Mouse (Mus musculus) mouse trophoblast stem cell (cell line): Measurements from ENCODE around the gene Gabre.

ENCODE experiments used
- in situ Hi-C, 2 experiments: fragments of 300-500 bp; cut with MseI, MboI; formaldehyde crosslinking; loops; 2 replicates in 1 of 2; 3 replicates in 1 of 2; pipeline ENCODE4 v1.15.1; 2025

Gene Gabre

DNA sequence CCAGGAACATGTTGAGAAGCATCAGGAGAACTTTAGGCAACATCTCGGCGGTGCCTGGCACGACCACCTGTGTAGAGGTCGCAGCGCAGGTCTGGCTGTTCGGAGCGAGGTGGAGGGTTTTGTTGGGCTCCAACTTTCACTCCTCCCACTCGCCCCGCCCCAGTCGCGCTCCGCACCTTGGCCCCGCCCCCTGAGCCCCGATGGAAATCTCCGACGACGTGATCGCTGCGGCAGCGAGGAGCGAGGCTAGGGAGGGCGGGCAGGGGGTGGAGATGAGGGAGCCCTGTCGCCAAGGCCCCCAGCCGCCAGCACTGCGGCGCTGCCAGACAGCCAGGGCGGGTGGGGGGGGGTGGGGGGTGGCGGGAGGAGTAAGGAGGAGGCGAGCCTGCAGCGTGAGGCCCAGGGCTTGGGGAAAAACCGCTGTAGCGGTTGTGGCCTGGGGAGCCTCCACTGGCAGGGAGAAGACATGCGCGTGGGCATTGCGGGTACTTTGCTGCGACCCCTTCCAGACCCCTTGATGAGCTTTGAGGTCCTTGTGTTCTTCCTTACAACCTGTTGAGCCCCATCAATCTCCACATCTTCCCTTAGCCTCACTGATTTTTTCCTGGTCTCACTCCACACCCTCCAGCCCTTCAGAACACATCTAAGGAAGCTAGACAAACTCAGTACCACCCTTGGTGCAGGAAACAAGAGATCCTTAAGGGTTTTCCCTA lies at the start of gene Gabre:
TSS of gene Gabre (minus strand) at position 145 of the 713 bp plus-strand sequence.
- in situ Hi-C loops, result no loop called here

DNA sequence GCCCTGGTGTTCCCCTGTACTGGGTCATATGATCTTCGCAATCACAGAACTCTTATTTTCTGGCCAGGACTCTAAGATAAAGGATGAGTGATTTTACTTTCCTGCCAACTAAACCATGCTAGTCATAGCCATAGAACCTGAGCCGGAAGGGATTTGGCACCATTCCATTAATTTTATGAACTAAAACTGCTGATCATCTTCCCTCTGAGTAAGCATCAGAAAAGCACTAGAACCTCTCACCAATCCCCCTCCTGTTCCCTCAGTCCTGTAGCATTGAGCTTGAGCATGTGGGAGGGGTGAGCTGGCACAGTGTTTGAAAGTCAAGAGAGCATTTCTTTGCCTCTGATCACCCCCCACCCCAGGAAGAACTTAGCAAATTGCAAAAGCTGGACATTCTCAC lies 23.2 kb upstream of the Gabre start:
- in situ Hi-C loops, result no loop called here

DNA sequence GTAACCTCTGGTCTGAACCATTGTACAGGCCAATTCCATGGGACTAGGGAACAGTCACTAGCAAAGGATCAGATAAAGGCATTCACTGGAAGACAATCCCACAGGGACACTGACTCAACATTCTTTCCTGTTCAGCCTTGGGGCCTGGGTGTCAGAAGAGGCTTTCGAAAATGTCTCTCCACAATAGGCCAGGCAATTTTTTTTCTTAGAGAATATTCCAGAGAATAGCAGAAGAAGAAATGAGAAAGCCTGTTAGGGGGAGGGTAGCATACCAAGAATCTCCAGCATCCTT lies 715 bp upstream of the Gabre start:
- in situ Hi-C loops, result no loop called here

DNA sequence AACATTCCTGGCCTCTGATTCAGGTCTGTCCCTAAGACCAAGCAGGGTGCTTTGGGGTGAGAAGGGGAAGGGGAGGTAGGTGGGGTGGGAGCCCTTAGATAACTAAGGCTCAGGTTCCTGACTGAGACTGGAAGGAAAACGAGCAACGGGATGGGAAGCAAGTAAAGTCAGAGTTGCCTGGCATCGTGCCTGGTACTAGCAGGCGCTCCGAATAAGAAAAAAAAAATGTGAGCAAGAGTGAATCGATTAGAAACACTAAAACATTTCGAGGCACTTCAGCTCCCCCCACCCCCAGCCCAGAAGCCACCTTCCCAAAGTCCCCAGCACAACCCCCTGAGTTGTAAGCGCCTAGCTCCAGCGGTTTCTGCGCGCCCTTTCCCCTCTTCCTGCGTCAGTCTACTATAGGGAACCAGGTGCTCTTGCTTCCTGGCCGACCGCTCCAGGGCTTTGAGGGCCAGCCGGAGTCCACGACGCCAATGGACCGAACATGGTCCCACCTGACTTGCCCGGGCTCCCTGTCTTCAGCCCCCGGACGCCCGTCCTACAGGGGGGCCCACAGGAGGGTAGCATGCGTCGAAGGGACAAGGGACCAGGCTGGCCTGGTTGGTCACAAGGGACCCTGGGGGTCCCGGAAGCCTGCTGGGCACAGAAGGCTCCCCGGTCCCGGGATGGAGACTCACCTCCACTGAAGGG lies 491 bp downstream of the Gabre start:
- in situ Hi-C loops, result no loop called here

DNA sequence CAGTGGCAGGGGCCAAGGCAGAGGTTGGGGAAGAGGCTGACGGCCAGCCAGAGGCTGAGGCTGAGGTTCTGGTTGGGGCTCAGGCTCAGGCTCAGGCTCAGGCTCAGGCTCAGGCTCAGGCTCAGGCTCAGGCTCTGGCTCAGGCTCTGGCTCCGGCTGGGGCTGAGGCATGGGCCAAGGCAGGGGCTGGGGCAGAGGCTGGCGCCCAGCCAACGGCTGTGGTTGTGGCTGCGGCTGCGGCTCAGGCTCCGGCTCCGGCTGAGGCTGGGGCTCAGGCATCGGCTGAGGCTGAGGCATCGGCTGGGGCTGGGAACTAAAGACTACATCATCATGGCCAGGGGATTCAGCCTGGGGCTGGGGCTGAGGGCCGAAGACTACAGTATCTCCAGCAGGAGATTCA lies 4.0 kb downstream of the Gabre start:
- in situ Hi-C loops, result no loop called here

DNA sequence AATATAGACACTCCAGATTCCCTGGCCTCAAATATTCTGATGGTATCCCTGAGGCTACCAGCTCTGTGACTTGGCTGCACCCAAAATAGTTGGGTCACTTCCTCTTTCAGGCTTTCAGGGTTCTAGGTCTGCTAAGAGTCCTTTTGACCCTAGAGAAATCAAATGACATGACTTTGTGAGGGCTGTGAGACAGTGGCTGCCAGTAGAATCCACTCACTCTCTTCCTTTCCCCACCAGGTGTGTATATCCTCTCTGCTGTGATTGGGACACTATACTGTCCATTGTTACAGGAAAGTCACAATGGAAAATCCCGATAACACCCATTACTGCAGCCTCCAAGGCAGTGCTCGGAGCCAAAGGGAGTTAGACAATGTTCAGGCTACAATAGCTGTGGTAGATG lies 52.9 kb downstream of the Gabre start, which contains the start of gene Magea4:
TSS of gene Magea4 (plus strand) at position 301 of the 400 bp plus-strand sequence.
- in situ Hi-C loops, result no loop called here
